Mouse (Mus musculus): Measurements from ENCODE around the gene Gm20708. TPM values are rescaled to one million over a fixed set of nuclear protein-coding genes. Genes with fewer than 3 reads are reported as not detected.
"Not testable (repeated sequence)": the region's sequence is repeated elsewhere in the genome, so short reads cannot be mapped to it uniquely, and the experiment has no call there.

Gene Gm20708
- polyA plus RNA-seq, 1 experiment: not detected

DNA sequence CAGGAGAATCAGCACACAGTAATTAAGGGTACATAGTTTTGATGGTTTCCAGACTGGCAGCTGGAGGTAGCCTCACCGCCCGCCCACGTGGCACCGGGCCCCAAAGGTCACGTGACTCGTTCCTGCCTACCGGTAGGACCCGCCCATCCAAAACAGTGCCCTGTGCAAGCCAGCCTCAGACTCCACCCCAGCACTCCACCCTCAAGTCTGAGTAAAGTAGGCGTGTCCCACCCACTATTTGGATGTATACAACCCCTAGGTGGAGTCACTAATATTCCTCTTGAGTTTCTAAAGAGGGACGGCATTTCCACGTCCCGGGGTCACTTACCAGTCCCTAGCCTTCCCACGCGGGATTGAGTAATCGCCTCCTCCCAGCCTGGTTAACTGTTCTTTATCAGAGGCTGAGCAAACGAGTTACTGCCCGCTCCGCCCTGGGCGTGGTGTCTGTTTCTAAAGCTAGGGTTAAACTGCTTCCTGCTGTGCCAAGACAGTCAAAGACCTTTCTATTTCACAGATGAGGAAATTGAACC lies 28.8 kb upstream of the Gm20708 start:
- peaks cover 97% of the 10 kb centered on the region for H3K4me1 ChIP-seq
- peaks cover 58% of the 10 kb centered on the region for H3K36me3 ChIP-seq (replicated peaks; ENCODE audit: low read length)
- H3K27me3 ChIP-seq (replicated peaks): no peaks in the 10 kb centered on the region
- no peaks in the 10 kb centered on the region for H3K9me3 ChIP-seq
- TF ChIP-seq FLI1 (IDR thresholded peaks at IDR 0.05; ENCODE audit: low read length) (no peak), GATA1 (IDR thresholded peaks at IDR 0.05; ENCODE audit: borderline replicate concordance, low read length) (no peak)
- peak overlapping the region; percentile 97 for H3K4me3 ChIP-seq (replicated peaks)

DNA sequence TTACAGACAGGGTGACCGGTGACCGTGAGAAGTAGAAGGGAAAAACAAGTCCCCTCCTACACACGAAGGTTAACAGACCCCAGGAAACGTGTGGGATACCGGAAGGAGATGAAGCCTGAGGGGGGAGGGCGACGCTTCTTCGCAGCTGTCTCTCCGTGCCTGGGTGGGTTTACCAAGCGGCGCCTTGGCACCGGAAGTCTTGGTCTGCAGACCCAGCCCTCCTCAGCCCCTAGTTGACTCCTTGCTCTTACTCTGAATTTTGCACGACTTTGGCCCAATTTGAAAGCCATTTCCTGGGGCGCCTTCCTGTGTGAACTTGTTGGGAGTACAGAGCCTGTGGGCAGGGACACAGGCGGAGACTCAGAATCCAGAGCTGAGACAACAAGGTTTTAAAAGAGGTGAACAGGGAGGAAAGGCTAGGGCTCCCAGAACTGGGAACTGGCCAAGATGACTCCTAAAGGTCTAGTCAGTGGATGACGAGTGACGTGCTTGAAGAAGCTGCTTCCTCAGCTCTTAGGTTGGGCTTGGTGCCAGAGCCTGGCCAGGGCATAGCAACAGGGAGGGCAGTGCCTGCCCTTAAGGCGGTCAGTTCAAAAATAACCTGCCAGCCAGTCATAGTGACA lies 28.2 kb upstream of the Gm20708 start:
- peaks cover 57% of the 10 kb centered on the region for H3K36me3 ChIP-seq (replicated peaks; ENCODE audit: low read length)
- peak overlapping the region; percentile 97 for H3K4me3 ChIP-seq (replicated peaks)
- no peak for TF ChIP-seq GATA1 (IDR thresholded peaks at IDR 0.05; ENCODE audit: borderline replicate concordance, low read length)
- TF ChIP-seq FLI1 (IDR thresholded peaks at IDR 0.05; ENCODE audit: low read length): no peak
- no peaks in the 10 kb centered on the region for H3K9me3 ChIP-seq
- H3K27me3 ChIP-seq (replicated peaks): no peaks in the 10 kb centered on the region
- H3K4me1 ChIP-seq: peaks cover 95% of the 10 kb centered on the region

DNA sequence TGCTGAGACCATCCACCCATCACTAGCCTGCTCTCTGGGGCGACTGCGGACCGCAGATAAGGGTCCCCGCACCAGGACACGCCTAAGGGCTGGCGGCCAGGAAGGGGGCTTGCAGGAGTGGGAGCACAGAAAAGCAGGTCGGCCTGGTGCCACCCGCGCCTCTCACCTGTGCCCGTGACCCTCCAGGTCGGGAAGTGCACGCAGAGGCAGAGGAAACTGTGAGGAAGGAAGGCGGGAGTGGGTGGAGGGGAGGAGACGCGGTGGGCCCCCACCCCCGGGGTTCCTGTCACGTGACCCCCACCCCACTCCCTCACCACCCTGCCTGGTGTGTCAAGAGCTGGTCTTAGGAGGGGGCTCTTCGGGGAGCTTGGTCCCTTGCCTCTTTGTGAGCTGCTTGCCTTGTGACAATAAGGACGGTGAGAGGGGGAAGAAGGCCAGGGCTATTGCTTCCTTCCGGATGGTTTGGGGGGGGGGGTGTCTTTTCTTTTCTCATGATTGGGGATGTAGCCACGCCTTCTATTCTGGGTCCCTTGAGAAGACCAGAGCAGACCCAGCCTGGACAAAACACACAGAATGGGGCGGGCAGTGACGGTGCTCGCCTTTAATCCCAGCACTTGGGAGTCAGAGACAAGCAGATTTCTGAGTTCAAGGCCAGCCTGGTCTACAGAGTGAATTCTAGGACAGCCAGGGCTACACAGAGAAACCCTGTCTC lies 27.3 kb upstream of the Gm20708 start, which contains the start of the genes Tmc8 and Tmc6:
TSS of gene Tmc8 (plus strand) at position 84 of the 712 bp plus-strand sequence.
TSS of gene Tmc6 (minus strand) at position 206 of the 712 bp plus-strand sequence.
- Histone ChIP-seq H3K4me1 (peaks cover 90% of the 10 kb centered on the region), H3K4me3 (replicated peaks) (peak within 1 kb of the TSS; percentile 97), H3K27me3 (replicated peaks) (no peaks in the 10 kb centered on the region), H3K9me3 (no peaks in the 10 kb centered on the region), H3K36me3 (replicated peaks; ENCODE audit: low read length) (peaks cover 57% of the 10 kb centered on the region)
- no peak for TF ChIP-seq FLI1 (IDR thresholded peaks at IDR 0.05; ENCODE audit: low read length)
- no peak for TF ChIP-seq GATA1 (IDR thresholded peaks at IDR 0.05; ENCODE audit: borderline replicate concordance, low read length)

DNA sequence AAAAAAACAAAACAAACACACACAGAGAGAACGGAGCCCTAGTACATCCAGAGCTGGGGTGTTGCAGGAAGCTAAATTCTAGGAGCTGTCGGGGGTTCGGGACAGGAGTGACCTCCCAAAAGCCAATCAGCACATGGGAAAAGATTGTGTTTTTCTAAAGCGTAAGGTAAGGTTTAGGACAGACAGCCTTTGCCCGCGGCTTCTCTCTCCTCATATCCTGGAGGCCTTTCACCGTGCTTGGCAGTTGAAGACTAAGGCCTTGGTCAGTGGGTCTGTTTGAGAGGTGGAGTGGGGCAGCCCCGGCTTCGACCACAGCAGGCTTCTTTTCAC lies 26.8 kb upstream of the Gm20708 start:
- no peaks in the 10 kb centered on the region for H3K9me3 ChIP-seq
- H3K4me1 ChIP-seq: peaks cover 85% of the 10 kb centered on the region
- TF ChIP-seq FLI1 (IDR thresholded peaks at IDR 0.05; ENCODE audit: low read length) (no peak), GATA1 (IDR thresholded peaks at IDR 0.05; ENCODE audit: borderline replicate concordance, low read length) (no peak)
- peak overlapping the region; percentile 97 for H3K4me3 ChIP-seq (replicated peaks)
- peaks cover 57% of the 10 kb centered on the region for H3K36me3 ChIP-seq (replicated peaks; ENCODE audit: low read length)
- no peaks in the 10 kb centered on the region for H3K27me3 ChIP-seq (replicated peaks)

DNA sequence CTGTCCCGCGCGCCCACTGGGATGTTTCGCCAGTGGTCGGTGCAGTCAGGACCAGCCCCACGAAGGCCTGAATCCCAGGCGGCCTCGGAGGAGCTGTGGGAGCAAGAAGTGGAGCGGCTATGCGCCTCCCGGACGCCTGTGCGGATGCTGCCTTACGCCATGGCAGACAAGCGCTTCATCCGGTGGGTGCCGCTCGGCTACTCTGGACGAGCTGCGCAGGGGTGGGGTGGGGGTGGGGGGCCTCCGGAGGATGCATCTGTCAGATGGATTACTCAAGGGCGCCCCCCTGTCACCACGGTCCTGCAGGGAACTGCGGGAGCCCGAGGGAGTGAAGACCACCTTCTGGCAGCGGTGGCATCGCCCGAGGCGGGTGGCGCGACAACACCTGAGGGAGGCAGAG lies 26.4 kb upstream of the Gm20708 start:
- no peaks in the 10 kb centered on the region for H3K9me3 ChIP-seq
- TF ChIP-seq FLI1 (IDR thresholded peaks at IDR 0.05; ENCODE audit: low read length): no peak
- no peak for TF ChIP-seq GATA1 (IDR thresholded peaks at IDR 0.05; ENCODE audit: borderline replicate concordance, low read length)
- peaks cover 57% of the 10 kb centered on the region for H3K36me3 ChIP-seq (replicated peaks; ENCODE audit: low read length)
- H3K4me3 ChIP-seq (replicated peaks): peak overlapping the region; percentile 97
- H3K4me1 ChIP-seq: peaks cover 80% of the 10 kb centered on the region
- H3K27me3 ChIP-seq (replicated peaks): no peaks in the 10 kb centered on the region

DNA sequence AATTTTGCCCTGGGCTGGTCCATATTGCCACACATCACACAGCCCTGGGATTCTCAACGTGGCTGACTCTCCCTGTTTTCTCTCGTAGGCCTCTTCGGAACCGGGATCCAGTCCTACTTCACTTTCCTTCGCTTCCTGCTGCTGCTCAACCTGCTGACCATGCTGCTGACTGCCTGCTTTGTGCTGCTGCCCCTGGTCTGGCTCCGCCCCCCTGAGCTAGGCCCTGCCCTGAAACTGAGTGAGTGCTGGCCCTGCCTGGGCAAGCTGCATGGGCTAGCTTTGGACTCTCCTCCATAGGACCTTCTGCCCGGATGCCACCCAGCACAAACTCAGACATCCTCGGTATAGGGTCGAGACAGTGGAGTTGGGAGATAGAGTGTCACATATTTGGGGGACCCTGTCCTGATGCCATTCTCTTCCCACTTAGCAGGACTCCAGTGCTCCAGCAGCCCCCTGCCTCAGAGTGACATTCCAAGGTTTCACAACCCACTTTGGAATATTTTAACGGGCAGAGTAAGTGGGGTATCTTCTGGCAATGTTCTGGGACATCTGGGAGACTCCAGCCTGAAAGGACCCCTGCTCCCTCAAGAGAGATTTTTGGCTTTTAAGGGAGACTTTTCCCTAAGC lies 25.7 kb upstream of the Gm20708 start:
- TF ChIP-seq FLI1 (IDR thresholded peaks at IDR 0.05; ENCODE audit: low read length): no peak
- no peaks in the 10 kb centered on the region for H3K9me3 ChIP-seq
- no peaks in the 10 kb centered on the region for H3K27me3 ChIP-seq (replicated peaks)
- peaks cover 73% of the 10 kb centered on the region for H3K4me1 ChIP-seq
- H3K36me3 ChIP-seq (replicated peaks; ENCODE audit: low read length): peaks cover 56% of the 10 kb centered on the region
- H3K4me3 ChIP-seq (replicated peaks): peak overlapping the region; percentile 97

DNA sequence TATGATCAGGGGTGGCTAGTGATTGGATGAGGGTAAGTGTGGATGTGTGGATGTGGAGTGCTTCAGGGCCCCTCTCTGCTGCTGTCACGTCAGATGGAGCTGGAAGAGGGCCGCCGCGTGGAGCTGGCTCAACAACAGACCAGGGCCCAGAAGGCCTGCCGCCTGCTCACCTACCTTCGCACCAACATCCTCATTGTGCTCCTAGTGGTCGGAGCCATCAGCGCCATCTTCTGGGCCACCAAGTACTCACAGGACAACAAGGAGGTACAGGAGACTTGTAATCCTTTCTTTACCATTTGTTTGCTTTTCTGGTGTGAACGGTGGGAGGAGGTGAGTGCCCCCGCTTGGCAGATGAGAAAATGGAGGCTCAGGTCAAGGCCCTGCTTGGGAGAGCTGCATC lies 23.2 kb upstream of the Gm20708 start:
- Histone ChIP-seq H3K27me3 (replicated peaks) (no peaks in the 10 kb centered on the region), H3K9me3 (no peaks in the 10 kb centered on the region), H3K4me1 (peaks cover 66% of the 10 kb centered on the region), H3K4me3 (replicated peaks) (no peak overlapping the region), H3K36me3 (replicated peaks; ENCODE audit: low read length) (peaks cover 75% of the 10 kb centered on the region)
- TF ChIP-seq GATA1 (IDR thresholded peaks at IDR 0.05; ENCODE audit: borderline replicate concordance, low read length) (no peak), FLI1 (IDR thresholded peaks at IDR 0.05; ENCODE audit: low read length) (no peak)

DNA sequence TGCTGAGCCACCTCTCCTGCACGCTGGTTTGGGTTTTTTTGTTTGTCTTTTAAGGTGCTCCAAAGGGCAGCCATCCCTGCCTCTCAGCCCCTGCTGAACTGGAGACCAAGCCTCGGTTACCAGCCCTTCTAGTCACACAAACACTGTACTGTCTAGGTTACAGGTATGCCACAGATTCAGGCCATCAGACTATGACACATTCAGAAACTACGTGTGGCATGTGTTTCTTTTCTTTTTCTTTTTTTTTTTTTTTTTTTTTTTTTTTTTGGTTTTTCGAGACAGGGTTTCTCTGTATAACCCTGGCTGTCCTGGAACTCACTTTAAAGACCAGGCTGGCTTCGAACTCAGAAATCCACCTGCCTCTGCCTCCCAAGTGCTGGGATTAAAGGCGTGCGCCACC lies 21.0 kb upstream of the Gm20708 start:
- H3K9me3 ChIP-seq; H3K4me3 ChIP-seq (replicated peaks); H3K27me3 ChIP-seq (replicated peaks): not testable (repeated sequence)
- H3K36me3 ChIP-seq (replicated peaks; ENCODE audit: low read length): peaks cover 92% of the 10 kb centered on the region
- H3K4me1 ChIP-seq: peaks cover 62% of the 10 kb centered on the region

DNA sequence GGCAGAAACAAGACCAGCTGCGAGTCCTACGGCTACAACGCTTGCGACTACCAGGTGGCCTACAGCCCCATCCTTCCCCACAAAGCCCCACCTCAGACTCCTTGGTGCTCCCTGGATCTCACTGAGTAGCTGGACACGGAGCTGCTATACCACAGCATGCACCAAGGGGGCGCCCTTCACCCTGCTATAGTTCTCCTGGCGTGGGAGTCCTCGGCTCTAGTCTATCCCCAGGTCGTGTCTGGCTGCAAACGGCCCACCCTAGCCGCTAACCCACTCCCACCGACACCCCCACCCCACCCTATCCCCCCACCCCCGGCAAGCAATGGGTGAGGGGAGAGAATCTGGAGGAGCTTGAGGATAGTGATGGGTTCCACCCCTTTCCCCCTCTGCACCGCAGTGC lies 19.2 kb upstream of the Gm20708 start:
- Histone ChIP-seq H3K4me1 (peaks cover 44% of the 10 kb centered on the region), H3K9me3 (no peaks in the 10 kb centered on the region), H3K36me3 (replicated peaks; ENCODE audit: low read length) (peaks cover 74% of the 10 kb centered on the region), H3K4me3 (replicated peaks) (peak overlapping the region; percentile 72), H3K27me3 (replicated peaks) (no peaks in the 10 kb centered on the region)
- TF ChIP-seq FLI1 (IDR thresholded peaks at IDR 0.05; ENCODE audit: low read length): no peak
- TF ChIP-seq GATA1 (IDR thresholded peaks at IDR 0.05; ENCODE audit: borderline replicate concordance, low read length): no peak
